Mouse (Mus musculus) liver, embryonic 14.5 days (tissue): ENCODE data around the gene Sh2d1b1.

Source experiments
- CTCF ChIP-seq: IDR thresholded peaks from 2 replicates; pipeline ENCODE4 v1.5.1; 2016; ENCODE audit warnings: antibody characterized with exemption, low read depth, control low read depth
- EP300 ChIP-seq: IDR thresholded peaks from 2 replicates; pipeline ENCODE4 v1.6.1; 2016; ENCODE audit warnings: antibody characterized with exemption, low read depth

GRCm38 (mm10) chr1:170277016-170277415, at the start of gene Sh2d1b1:
- TF ChIP-seq CTCF (no peak), EP300 (no peak)
